Mouse (Mus musculus) WW6 (cell line): ENCODE measurements around the gene Tsen2.

Experiments
- DNase-seq: peaks from one replicate; pipeline ENCODE4 v3.0.0-alpha.2; 2013; ENCODE audit warnings: low read depth, low spot score

Tsen2 gene

GRCm38 (mm10) chr6:115544442-115544970, at the start of gene Tsen2:
Gene Tsen2 (plus strand): TSS chr6:115544664.
- peak; percentile 99 for DNase-seq

GRCm38 (mm10) chr6:115499540-115499939, 44.9 kb upstream of the Tsen2 start:
- no peak for DNase-seq

- DNase-seq, result no peak
Observed at GRCm38 (mm10) chr6:115500234-115500633, 44.2 kb upstream of the Tsen2 start.

DNA sequence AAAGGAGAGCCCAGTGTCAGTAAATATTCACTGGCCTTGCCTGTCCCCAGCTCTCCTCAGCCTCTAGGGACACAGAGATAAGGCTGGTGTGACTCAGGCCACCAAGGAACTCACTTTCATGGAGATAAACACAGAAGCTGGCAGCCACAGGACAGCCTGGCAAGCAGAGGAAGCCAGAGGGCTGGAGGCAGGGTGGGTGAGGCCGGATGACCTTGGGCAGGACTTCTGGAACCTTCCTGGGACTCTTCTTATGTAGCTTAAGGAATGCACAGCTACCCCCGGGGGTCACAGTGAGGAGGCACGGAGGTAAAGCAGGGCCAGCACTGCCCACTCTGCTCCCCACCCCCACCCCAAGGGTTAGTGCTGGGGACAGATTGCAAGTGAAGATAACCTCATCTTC, 43.3 kb upstream of the Tsen2 start:
- no peak for DNase-seq

GRCm38 (mm10) chr6:115503038-115503437, 41.4 kb upstream of the Tsen2 start:
- no peak for DNase-seq

GRCm38 (mm10) chr6:115503549-115504159, 40.8 kb upstream of the Tsen2 start:
- DNase-seq, result no peak

DNA sequence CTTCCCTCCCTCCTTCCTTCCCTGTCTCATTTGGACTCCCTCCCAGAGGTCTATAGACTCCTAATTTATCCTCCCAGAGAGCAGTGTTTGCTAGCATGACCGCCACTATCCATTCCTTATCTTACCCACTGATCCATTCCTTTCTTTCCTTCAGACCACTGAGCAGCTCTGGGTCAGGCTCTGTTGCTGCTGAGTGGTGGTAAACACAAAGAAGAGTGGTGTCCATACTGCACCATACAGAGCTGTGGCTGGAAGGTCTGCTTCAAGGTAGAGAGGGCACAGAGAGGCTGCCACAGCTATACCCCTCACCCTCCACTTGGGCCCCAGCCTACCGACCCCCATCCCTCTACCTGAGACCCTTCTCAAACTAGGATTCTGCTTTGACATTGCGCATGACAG, 40.3 kb upstream of the Tsen2 start:
- no peak for DNase-seq

GRCm38 (mm10) chr6:115504915-115505314, 39.5 kb upstream of the Tsen2 start:
- no peak for DNase-seq

GRCm38 (mm10) chr6:115506425-115506824, 38.0 kb upstream of the Tsen2 start:
- DNase-seq, result no peak

GRCm38 (mm10) chr6:115511447-115511846, 33.0 kb upstream of the Tsen2 start:
- DNase-seq, result no peak

DNA sequence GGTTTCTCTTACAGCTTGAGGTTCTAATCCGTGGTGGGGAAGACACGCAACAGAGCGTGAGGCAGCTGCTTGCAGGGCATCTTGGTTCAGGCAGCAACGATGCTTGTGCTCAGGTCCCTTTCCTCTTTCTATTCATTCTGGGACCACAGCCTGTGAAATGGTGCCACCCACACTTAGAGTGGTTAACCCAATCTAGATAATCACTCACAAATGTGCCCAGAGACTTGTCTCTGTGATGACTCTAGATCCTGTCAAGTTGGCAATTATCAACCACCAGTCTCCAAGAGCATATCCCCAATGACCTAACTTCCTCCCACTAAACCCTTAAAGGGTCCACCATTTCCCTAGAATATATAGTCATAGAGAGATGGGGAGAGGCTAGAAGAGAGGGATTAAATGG, 31.3 kb upstream of the Tsen2 start:
- DNase-seq, result no peak

DNA sequence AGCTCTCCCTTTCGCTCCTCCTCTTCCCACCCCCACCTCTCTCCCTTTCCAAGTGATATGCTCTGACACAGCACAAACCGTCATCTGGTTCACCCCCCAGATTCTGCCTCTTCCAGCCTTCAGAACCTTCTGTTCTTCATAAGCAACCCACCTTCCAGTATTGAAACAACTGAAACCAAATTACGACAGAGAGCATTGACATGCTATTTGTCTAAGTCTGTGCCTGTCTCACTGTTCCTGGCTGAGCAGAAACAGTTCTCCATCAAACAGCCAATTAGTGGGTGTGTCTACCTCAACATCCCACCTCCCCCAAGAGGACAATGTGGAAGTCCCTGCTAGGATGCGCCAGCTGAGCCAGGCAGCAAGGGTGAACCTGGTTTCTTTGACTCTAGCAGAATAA, 26.6 kb upstream of the Tsen2 start:
- no peak for DNase-seq

DNA sequence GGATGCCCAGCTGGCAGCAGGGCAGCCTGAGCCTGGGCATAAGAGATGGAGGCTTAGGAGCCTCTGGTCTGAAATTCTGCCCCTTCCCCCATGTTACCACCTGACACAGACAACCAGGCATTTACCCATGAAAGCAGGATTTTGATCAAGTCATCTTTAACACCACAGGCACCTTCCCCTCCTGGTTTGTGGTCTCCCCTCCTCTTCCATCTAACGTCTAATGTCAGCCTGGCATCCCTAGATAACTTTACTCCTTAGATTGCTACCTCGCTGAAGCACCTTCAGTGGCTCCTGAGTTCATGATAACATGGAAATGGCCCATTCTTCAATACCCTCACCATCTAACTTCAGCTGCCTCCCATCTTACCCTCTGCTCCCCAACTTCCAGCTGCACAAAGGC, 26.1 kb upstream of the Tsen2 start:
- no peak for DNase-seq

DNA sequence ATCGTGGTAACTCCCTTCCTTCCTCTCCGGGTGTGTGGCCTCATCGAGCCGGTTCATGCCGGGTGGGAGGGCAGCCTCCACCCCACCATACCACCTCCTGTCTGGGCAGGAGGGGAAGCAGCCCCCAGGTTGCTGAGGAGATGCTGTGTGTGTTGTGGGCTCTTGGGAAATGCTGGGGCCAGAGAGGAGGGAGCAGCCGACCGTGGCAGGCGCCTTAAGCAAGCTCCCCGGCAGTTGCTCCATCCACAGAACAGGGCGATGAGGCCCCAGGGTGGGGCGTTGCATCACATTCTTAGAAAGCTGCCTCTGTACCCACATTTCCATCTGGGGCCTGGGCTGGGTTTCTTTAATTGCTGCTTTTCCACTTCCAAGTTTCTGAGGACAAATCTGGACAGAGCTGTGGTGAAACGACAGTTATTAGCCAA, 25.2 kb upstream of the Tsen2 start:
- DNase-seq, result no peak

GRCm38 (mm10) chr6:115521923-115522322, 22.5 kb upstream of the Tsen2 start:
- no peak for DNase-seq

DNA sequence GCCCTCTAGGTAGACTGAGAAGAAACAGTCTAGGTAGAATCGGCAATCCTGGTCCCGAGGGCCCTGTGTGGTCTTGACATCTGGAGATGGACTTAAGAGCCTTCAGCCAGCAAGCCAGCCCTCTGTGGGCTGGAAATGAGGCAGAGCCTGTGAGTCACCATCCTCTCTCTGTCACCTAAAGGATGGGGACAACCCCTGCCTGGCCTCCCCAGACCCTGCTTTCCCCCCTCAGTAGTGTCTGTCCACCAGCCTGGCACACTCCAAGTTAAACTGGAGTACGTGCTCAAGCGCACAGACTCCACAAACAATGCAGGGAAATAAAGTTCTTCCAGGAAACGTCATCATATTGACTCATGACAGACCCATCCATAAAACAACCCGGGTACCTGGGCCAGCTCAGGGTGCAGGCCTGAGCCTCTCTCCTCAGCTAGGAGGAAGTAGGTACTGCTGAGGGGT, 21.7 kb upstream of the Tsen2 start:
- no peak for DNase-seq

GRCm38 (mm10) chr6:115523201-115523600, 21.3 kb upstream of the Tsen2 start:
- no peak for DNase-seq

GRCm38 (mm10) chr6:115524449-115524990, 19.9 kb upstream of the Tsen2 start:
- no peak for DNase-seq

- DNase-seq, result no peak
Observed at GRCm38 (mm10) chr6:115527418-115527817, 17.0 kb upstream of the Tsen2 start.

DNA sequence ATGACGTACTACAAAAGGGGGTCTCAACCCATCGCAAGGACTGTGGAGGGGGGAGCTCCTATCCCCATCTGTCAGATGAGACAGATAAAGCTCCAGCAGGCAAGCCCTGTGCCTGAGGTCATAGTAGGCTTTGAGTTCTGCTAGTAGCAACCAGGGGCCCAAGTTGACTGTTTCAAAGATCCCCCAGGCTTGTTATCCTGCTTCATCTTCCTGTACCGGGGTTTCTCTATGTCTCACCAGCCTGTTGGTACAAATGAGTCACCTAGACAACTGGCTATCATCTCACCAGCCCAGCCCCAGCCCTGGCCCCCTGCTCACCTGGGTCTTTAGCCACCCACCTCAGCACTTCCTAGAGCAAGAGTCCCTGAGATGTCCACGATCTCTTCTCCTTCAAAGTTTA, 16.1 kb upstream of the Tsen2 start:
- DNase-seq, result no peak

DNA sequence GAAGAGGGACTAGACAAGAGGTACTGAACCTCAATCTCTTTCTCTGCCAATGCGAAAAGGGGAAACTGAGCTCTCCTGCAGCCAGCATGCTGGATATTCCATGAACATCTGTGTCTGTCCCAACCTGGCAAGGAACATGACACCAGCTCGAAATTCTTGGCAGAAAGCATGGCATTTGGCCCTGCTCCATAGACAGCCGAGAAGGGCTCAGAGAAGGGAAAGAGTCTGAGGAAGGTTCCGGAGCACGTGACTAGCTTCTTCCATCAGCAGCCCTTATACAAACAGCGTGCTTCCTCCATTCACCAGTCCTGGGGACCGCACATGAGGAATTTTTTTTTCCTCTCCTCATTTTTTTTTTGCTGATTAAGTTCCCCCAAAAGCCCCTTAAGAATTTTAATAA, 9.8 kb upstream of the Tsen2 start:
- DNase-seq, result no peak

DNA sequence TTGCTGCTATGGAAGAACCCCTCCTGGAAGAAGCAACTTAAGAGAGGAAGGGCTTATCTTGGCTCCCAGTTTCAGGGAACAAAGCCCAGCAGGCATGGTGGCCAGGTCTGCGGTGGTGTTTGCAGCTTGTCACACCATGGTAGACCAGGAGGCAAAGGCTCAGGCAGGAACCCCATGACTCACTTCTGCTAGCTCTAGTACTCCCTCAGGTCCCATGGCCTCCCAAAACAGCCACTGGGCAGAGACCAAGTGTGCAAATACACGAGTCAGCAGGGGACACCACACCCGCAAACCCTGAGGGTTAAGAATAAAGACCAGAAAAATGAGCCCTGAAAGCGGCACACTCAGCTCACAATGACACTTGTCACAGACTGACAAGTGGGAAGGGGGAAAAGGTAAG, 8.3 kb upstream of the Tsen2 start:
- DNase-seq, result no peak

DNA sequence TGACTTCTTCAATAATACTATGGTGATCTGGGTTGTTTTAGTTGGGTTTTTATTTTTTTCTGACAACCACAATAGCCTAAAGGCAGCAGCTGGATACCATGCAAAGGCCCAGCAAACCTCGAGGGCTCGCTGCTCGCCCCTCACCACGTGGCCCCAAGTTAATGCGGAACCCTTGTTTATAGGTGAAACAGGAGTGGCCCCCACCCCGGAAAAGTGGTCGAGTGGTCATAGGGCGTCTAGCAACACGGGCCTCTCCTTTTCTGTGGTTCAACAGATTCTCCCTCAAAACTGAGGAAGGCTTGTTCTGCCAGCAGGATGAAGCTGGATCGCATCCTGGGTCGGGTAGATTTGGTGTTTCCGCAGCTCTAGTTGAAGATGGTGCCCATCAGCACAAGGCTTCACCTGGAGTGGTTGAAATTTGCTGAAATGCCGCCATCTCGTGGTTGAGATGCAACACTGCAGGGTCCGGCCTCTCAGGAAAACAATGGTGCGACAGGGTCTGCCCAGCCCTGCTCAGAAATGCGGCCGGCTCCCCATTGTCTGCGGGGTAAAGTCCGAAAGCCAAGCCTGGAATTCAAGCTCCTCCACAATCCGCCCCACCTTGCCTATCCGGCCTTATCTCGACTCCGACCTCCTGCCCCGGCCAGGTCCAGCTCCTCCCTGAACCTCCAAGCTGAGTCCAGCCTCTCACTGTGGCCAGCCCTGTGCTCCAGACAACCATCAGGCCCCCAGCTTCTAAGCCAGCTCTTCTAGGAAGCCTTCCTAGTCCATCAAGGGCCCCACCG, 5.6 kb upstream of the Tsen2 start:
- DNase-seq, result peak; percentile 92
